Mouse (Mus musculus): ENCODE data around the gene Impg1.

GRCm38 (mm10) chr9:80441096-80441710, 24.1 kb downstream of the Impg1 start:
- TF ChIP-seq CTCF (IDR thresholded peaks at IDR 0.05; ENCODE audit: low read depth) (no peak), EP300 (IDR thresholded peaks at IDR 0.05; ENCODE audit: low read depth) (no peak)

Measured in liver, embryonic 14.5 days (tissue).